22 mouse cellular contexts compared by ENCODE assay signal in genomic region chr4:57751566-57751965, GRCm38 (mm10). TPM values are rescaled to one million over a fixed set of nuclear protein-coding genes. Genes with fewer than 3 reads are reported as not detected.
DNase-seq lines count a peak whose midpoint lies in the region; ATAC-seq lines count a peak whose summit lies in the region.
"Had no signal": no experiment of that assay in that cellular context is flagged by ENCODE, and none has a peak within 500 bp of the region (broad histone marks: within the 10 kb centered on the region; RNA-seq: fewer than 3 reads in every experiment).

No protein-coding gene starts in this region.

- H3K9me3 ChIP-seq in heart, embryonic 15.5 days (replicated peaks), result no peaks in the 10 kb centered on the region
- H3K9me3 ChIP-seq: embryonic facial prominence, embryonic 12.5 days; forebrain, embryonic 13.5 days; limb, embryonic 13.5 days; liver, embryonic 12.5 days; neural tube, embryonic 12.5 days had no signal

- ATAC-seq in heart, embryonic 15.5 days (replicated peaks; ENCODE audit: insufficient number of reproducible peaks, insufficient read depth, low FRiP score, low read depth), result no peak
- ATAC-seq: forebrain, embryonic 13.5 days; hindbrain, embryonic 16.5 days; intestine, embryonic 16.5 days; liver, embryonic 12.5 days had no signal

- no peaks in the 10 kb centered on the region for H3K36me3 ChIP-seq in heart, embryonic 15.5 days
- H3K36me3 ChIP-seq: embryonic facial prominence, embryonic 12.5 days; liver, embryonic 12.5 days; neural tube, embryonic 12.5 days had no signal

- H3K27ac ChIP-seq in heart, embryonic 15.5 days, result peak overlapping the region; percentile 28; the same call in 1 of the 2 replicates
- H3K27ac ChIP-seq: embryonic facial prominence, embryonic 12.5 days; forebrain, embryonic 13.5 days; limb, embryonic 13.5 days; liver, embryonic 12.5 days; neural tube, embryonic 12.5 days had no signal

- H3K27me3 ChIP-seq in heart, embryonic 15.5 days, result no peaks in the 10 kb centered on the region
- H3K27me3 ChIP-seq: embryonic facial prominence, embryonic 12.5 days; forebrain, embryonic 13.5 days; limb, embryonic 13.5 days; liver, embryonic 12.5 days; neural tube, embryonic 12.5 days had no signal

- intact Hi-C loops in heart, postnatal 36 days (cut with DNase I), result no loop called here

- DNase-seq in adrenal gland, adult 2 months, result peak; percentile 70
- no peak for DNase-seq in adrenal gland, postnatal 4 days (ENCODE audit: low spot score in 2 of 2)
- DNase-seq in heart, postnatal 36 days, result no peak
- DNase-seq in ovary, adult 18-20 months (ENCODE audit: low spot score), result peak; percentile 73
- DNase-seq in ovary, postnatal 14 days (ENCODE audit: low spot score), result no peak
- DNase-seq in thymus, postnatal 0 days (ENCODE audit: low spot score), result no peak
- DNase-seq: cerebellum, adult 2 months; cerebellum, postnatal 25 days; gastrocnemius, postnatal 36 days; kidney, postnatal 4 days; lung, postnatal 4 days; midbrain, embryonic 14.5 days; thymus, postnatal 4 days had no signal

- WGBS in heart, embryonic 15.5 days, result 70% methylated on average over 11 of the region's 11 CpGs

- H3K4me3 ChIP-seq in heart, embryonic 15.5 days, result no peak overlapping the region
- H3K4me3 ChIP-seq: embryonic facial prominence, embryonic 12.5 days; forebrain, embryonic 13.5 days; limb, embryonic 13.5 days; liver, embryonic 12.5 days; neural tube, embryonic 12.5 days had no signal

- no peak overlapping the region for H3K4me2 ChIP-seq in heart, embryonic 15.5 days
- H3K4me2 ChIP-seq: embryonic facial prominence, embryonic 12.5 days; forebrain, embryonic 13.5 days; heart, embryonic 11.5 days; limb, embryonic 13.5 days; liver, embryonic 12.5 days; neural tube, embryonic 12.5 days had no signal

- H3K9ac ChIP-seq in heart, embryonic 15.5 days, result no peak overlapping the region
- H3K9ac ChIP-seq: embryonic facial prominence, embryonic 12.5 days; forebrain, embryonic 13.5 days; limb, embryonic 13.5 days; liver, embryonic 12.5 days; neural tube, embryonic 12.5 days had no signal

- peaks cover 27% of the 10 kb centered on the region for H3K4me1 ChIP-seq in heart, embryonic 15.5 days (replicated peaks)
- H3K4me1 ChIP-seq: forebrain, embryonic 13.5 days; liver, embryonic 12.5 days; neural tube, embryonic 12.5 days had no signal

RNA-seq across cellular contexts. Expression of gene Akap2, which starts 34.1 kb away (rescaled TPM):
- total RNA-seq in adrenal gland, adult 2 months (2021), result 100 to 1,000 TPM in 1 of 2 experiments, 10 to 100 TPM in 1; 99.1 to 186 TPM
- polyA plus RNA-seq in adrenal gland, adult 2 months (2012; rRNA removed), result 56.4 and 60.7 TPM in 2 replicates
- 100 to 1,000 TPM; 106 to 114 TPM for total RNA-seq in adrenal gland, postnatal 4 days (2021)
- 40.0 and 48.5 TPM in 2 replicates for polyA plus RNA-seq in heart, embryonic 15.5 days (2015; fragmentation: Nextera tagmentation; extraction: Ambion mirVana)
- 10 to 100 TPM; 89.4 to 95.7 TPM for total RNA-seq in heart, postnatal 36 days (2021)
- polyA plus RNA-seq in thymus, postnatal 0 days (2015; fragmentation: Nextera tagmentation; extraction: Ambion mirVana), result 37.6 and 41.5 TPM in 2 replicates

Comparison
In these comparisons a context has a peak if more than half of its experiments do, and no peak if none do; other contexts are left out.
1. DNase-seq: peak in adrenal gland, adult 2 months (single experiment) and ovary, adult 18-20 months (single experiment); none in adrenal gland, postnatal 4 days (0 of 2), heart, postnatal 36 days (0 of 2), ovary, postnatal 14 days (single experiment) and thymus, postnatal 0 days (single experiment).